ENCODE assay signal across 8 mouse cellular contexts in the genomic region with DNA sequence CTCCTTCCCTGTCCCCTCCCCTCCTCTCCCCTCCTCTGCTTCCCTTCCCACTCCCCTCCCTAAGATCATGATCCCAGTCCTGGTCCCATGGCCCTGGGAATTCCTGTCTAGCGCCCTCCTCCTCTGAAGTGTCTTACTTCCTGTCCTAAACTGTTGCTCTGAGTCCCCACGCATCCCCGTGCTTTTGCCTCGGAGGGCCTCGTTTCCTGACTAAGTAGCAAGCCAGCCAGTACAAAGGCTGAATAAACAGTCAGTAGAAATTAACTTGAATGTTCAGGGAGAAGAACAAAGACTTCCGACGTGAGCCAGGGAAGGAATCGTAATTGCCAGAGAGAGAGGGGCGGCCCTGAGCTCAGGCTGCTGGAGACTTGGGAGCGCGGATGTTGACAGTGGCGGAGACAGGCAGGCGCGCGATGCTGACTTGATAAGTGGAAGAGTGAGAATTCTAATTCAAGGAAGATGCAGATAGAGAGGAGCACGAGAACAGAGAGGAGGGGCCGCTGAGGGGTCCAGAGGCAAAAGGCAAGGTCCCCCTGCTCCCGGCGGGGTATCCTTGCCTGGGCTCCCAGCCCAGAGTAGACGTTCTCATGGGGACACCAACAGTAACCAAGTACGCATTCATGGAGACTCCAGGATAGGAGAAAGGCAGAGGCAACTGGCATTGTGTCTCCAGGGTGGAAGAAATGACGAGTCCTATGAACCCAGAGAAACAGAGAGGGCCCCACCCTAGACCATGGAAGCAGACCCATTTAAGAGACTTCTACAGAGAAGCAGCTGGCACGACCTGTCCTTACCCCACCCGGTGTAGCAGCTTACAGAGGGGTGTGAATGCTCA. TPM values are rescaled to one million over a fixed set of nuclear protein-coding genes. Genes with fewer than 3 reads are reported as not detected.
DNase-seq lines count a peak whose midpoint lies in the region; ATAC-seq lines count a peak whose summit lies in the region.

No protein-coding gene starts in this region.

- H3K9me3 ChIP-seq in heart, embryonic 11.5 days (replicated peaks; ENCODE audit: control insufficient read depth, low read length), result no peaks in the 10 kb centered on the region
- H3K9me3 ChIP-seq in limb, embryonic 11.5 days (ENCODE audit: control insufficient read depth, low read length), result no peaks in the 10 kb centered on the region

- no peaks in the 10 kb centered on the region for H3K27me3 ChIP-seq in heart, embryonic 11.5 days (ENCODE audit: control insufficient read depth, insufficient read depth, low read length)
- H3K27me3 ChIP-seq in limb, embryonic 11.5 days (ENCODE audit: control insufficient read depth, insufficient read depth, low read length), result peaks cover 7% of the 10 kb centered on the region; the same call in 1 of the 2 replicates

- H3K4me2 ChIP-seq in heart, embryonic 11.5 days, result peak overlapping the region; percentile 61
- peak overlapping the region; percentile 13; the same call in 1 of the 2 replicates for H3K4me2 ChIP-seq in limb, embryonic 11.5 days (ENCODE audit: low read depth, severe bottlenecking)

- no peaks in the 10 kb centered on the region for H3K36me3 ChIP-seq in heart, embryonic 11.5 days (ENCODE audit: control insufficient read depth, insufficient read depth, low read length)
- H3K36me3 ChIP-seq in limb, embryonic 11.5 days (ENCODE audit: control insufficient read depth, insufficient read depth, low read length), result no peaks in the 10 kb centered on the region

- peaks cover 19% of the 10 kb centered on the region for H3K4me1 ChIP-seq in heart, embryonic 11.5 days (ENCODE audit: control insufficient read depth, insufficient read depth, low read length)
- peaks cover 11% of the 10 kb centered on the region; the same call in 1 of the 2 replicates for H3K4me1 ChIP-seq in limb, embryonic 11.5 days (ENCODE audit: control insufficient read depth, insufficient read depth, low read length)

- DNase-seq in right cerebral cortex, postnatal 4 days, result peak; percentile 30
- no peak for DNase-seq in right cerebral cortex, postnatal 14 days
- peak; percentile 62 for DNase-seq in limb, embryonic 11.5 days (ENCODE audit: low spot score)
- DNase-seq in neural tube, embryonic 10.5 days (ENCODE audit: extremely low spot score, low spot score), result peak; percentile 54
- DNase-seq in layer of hippocampus, postnatal 10 days (ENCODE audit: low spot score in 2 of 2), result no peak

- no peak for ATAC-seq in heart, embryonic 11.5 days (replicated peaks; ENCODE audit: insufficient number of reproducible peaks, low FRiP score, low TSS enrichment)
- no peak for ATAC-seq in limb, embryonic 11.5 days (ENCODE audit: insufficient number of reproducible peaks, low FRiP score, low TSS enrichment, low read depth)
- ATAC-seq in CD4-positive, CD25-positive, alpha-beta regulatory T cell, adult 4 months, result no peak
- no peak for ATAC-seq in megakaryocyte-erythroid progenitor cell, adult 5-6 weeks (replicated peaks; ENCODE audit: low FRiP score, low TSS enrichment, poor library complexity, severe bottlenecking)

- H3K4me3 ChIP-seq in heart, embryonic 11.5 days (ENCODE audit: low read depth, low read length), result peak overlapping the region; percentile 26
- H3K4me3 ChIP-seq in limb, embryonic 11.5 days (ENCODE audit: low read depth, low read length), result no peak overlapping the region

- whole genome bisulfite sequencing in heart, embryonic 11.5 days (ENCODE audit: insufficient replicate concordance), result 7% methylated on average over 24 of the region's 24 CpGs
- WGBS in limb, embryonic 11.5 days, result 5% methylated on average over 24 of the region's 24 CpGs

- H3K9ac ChIP-seq in heart, embryonic 11.5 days (ENCODE audit: low read depth, low read length), result peak overlapping the region; percentile 58
- peak overlapping the region; percentile 22; the same call in 1 of the 2 replicates for H3K9ac ChIP-seq in limb, embryonic 11.5 days (ENCODE audit: low read length)

- H3K27ac ChIP-seq in heart, embryonic 11.5 days (ENCODE audit: low read depth, low read length), result peak overlapping the region; percentile 58; the same call in 1 of the 2 replicates
- no peak overlapping the region for H3K27ac ChIP-seq in limb, embryonic 11.5 days (replicated peaks; ENCODE audit: low read depth, low read length)

RNA-seq across cellular contexts. Expression of a gene that starts 43.4 kb away (rescaled TPM):
- polyA plus RNA-seq in heart, embryonic 11.5 days (2014; fragmentation: Nextera tagmentation; extraction: Ambion mirVana), result 24.4 and 24.7 TPM in 2 replicates
- polyA plus RNA-seq in limb, embryonic 11.5 days (2014; fragmentation: Nextera tagmentation; extraction: Ambion mirVana), result 9.8 and 11.3 TPM in 2 replicates
- total RNA-seq in layer of hippocampus, postnatal 10 days (2021), result 10 to 100 TPM; 44.1 to 45.8 TPM
- polyA plus RNA-seq in CD4-positive, CD25-positive, alpha-beta regulatory T cell, adult 4 months (2017; shearing (Covaris generic)), result 1 to 10 TPM; 1.3 to 1.6 TPM
- 23.5 and 24.4 TPM in 2 replicates for total RNA-seq in megakaryocyte-erythroid progenitor cell, adult 5-6 weeks (2014; fragmentation: Nextera tagmentation)
- total RNA-seq in megakaryocyte-erythroid progenitor cell, adult 5-6 weeks (2017), result 36.7 and 37.4 TPM in 2 replicates

Comparison
In these comparisons a context has a peak if more than half of its experiments do, and no peak if none do; other contexts are left out.
1. DNase-seq: peak in right cerebral cortex, postnatal 4 days (single experiment), limb, embryonic 11.5 days (single experiment) and neural tube, embryonic 10.5 days (single experiment); none in right cerebral cortex, postnatal 14 days (single experiment) and layer of hippocampus, postnatal 10 days (0 of 2).